Mouse (Mus musculus): Measurements from ENCODE around the gene Rps27a. TPM values are rescaled to one million over a fixed set of nuclear protein-coding genes. Genes with fewer than 3 reads are reported as not detected.

The Rps27a gene
- polyA plus RNA-seq, 1 experiment from 2014 or later = 696 TPM

- WGBS = 96% methylated on average over 2 of the region's 2 CpGs
- ATAC-seq = no peak
- no peak overlapping the region for H3K27ac ChIP-seq
- no peak overlapping the region for H3K4me3 ChIP-seq (replicated peaks)
- H3K9me3 ChIP-seq = no peaks in the 10 kb centered on the region
- no peak overlapping the region for H3K4me2 ChIP-seq (replicated peaks)
- no peaks in the 10 kb centered on the region for H3K4me1 ChIP-seq (replicated peaks)
- H3K36me3 ChIP-seq = peaks cover 38% of the 10 kb centered on the region
- no peak overlapping the region for H3K9ac ChIP-seq (replicated peaks)
- H3K27me3 ChIP-seq = no peaks in the 10 kb centered on the region
Observed at GRCm38 (mm10) chr11:29504899-29505625, 42.8 kb downstream of the Rps27a start.

GRCm38 (mm10) chr11:29503948-29504893, 43.7 kb downstream of the Rps27a start:
- Histone ChIP-seq H3K27ac (no peak overlapping the region), H3K36me3 (peaks cover 40% of the 10 kb centered on the region), H3K9me3 (no peaks in the 10 kb centered on the region), H3K4me3 (replicated peaks) (no peak overlapping the region), H3K4me2 (replicated peaks) (no peak overlapping the region), H3K9ac (replicated peaks) (no peak overlapping the region), H3K4me1 (replicated peaks) (no peaks in the 10 kb centered on the region), H3K27me3 (no peaks in the 10 kb centered on the region)
- 95% methylated on average over 10 of the region's 10 CpGs for WGBS
- ATAC-seq = no peak

DNA sequence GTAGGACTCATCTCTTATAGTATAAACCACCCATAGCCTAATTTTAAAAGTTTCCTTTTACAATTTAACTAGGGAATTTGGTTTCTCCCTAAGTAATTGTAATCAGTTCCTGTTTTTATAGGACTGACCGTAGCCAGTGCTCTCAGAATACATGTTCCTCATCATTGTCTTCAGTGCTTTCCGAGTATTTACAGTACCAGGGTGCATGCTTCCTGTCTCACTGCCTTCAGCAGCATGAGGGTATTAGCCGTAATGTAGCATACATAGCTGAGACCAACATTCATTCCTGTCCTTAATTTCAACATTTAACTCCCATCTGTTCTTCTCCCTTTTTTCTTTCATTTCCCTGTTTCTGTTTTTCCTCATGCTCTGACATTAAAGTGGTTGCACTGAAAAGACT, 50.9 kb downstream of the Rps27a start:
- H3K9me3 ChIP-seq = no peaks in the 10 kb centered on the region
- ATAC-seq = no peak
- H3K27ac ChIP-seq = no peak overlapping the region
- H3K9ac ChIP-seq (replicated peaks) = no peak overlapping the region
- no peaks in the 10 kb centered on the region for H3K27me3 ChIP-seq
- no peak overlapping the region for H3K4me2 ChIP-seq (replicated peaks)
- H3K4me3 ChIP-seq (replicated peaks) = no peak overlapping the region
- H3K4me1 ChIP-seq (replicated peaks) = no peaks in the 10 kb centered on the region
- 89% methylated on average over 3 of the region's 3 CpGs for WGBS
- H3K36me3 ChIP-seq = peaks cover 47% of the 10 kb centered on the region

Other genes with a start within 250 kb of the Rps27a start
- 77.6 and 87.4 TPM in 2 replicates for gene Ccdc88a, start 174.5 kb downstream of the Rps27a start, polyA plus RNA-seq (2015; fragmentation: Nextera tagmentation; extraction: Ambion mirVana)
- gene Prorsd1, start 33.1 kb downstream of the Rps27a start, polyA plus RNA-seq (2015; fragmentation: Nextera tagmentation; extraction: Ambion mirVana) = 13.4 TPM in 2 replicates
- gene Mtif2, start 21.7 kb downstream of the Rps27a start, polyA plus RNA-seq (2015; fragmentation: Nextera tagmentation; extraction: Ambion mirVana) = 58.9 and 62.4 TPM in 2 replicates
- 0.19 and 0.23 TPM in 2 replicates for gene Clhc1, start 159 bp downstream of the Rps27a start, polyA plus RNA-seq (2015; fragmentation: Nextera tagmentation; extraction: Ambion mirVana)
- 111 and 113 TPM in 2 replicates for gene Rtn4, start 144.8 kb upstream of the Rps27a start, polyA plus RNA-seq (2015; fragmentation: Nextera tagmentation; extraction: Ambion mirVana)